Mouse (Mus musculus) ES-E14 (cell line): ENCODE data around the gene Chmp4b.

Experiments used
- CHD2 ChIP-seq: IDR thresholded peaks from 2 replicates; pipeline ENCODE4 v1.6.1; 2014; ENCODE audit warnings: mild to moderate bottlenecking, low read depth, low read length, inconsistent platforms
- MAFK ChIP-seq: IDR thresholded peaks from 2 replicates; pipeline ENCODE4 v1.6.1; 2014; ENCODE audit warnings: mild to moderate bottlenecking, low read depth, low read length, inconsistent platforms; ENCODE audit not compliant: insufficient read depth
- ZC3H11A ChIP-seq: IDR thresholded peaks from 2 replicates; pipeline ENCODE4 v1.6.1; 2012; ENCODE audit warnings: low read depth, mild to moderate bottlenecking, inconsistent platforms, low read length, borderline replicate concordance
- ZNF384 ChIP-seq: IDR thresholded peaks from 2 replicates; pipeline ENCODE4 v1.6.1; 2012; ENCODE audit warnings: low read depth, low read length, inconsistent platforms

DNA sequence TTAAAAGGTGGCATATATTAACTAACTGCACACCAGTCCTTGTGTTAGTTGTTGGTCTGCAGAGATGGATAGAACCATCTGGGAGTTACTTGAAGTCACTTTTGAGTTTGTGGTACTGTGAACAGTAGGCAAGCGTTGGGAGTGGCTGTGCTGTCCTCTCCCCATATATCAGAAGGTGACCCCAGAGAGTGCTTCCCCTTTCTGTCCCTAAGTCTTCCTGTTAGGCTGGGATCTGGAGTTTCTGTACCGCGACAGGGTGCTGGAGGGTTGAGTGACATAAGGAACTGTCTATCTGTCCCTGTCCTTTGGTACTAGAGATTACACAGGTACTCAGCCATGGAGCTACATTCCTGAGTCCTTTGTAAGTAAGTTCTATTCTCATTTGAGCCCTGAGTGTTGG is 35.3 kb downstream of the Chmp4b start:
- TF ChIP-seq CHD2 (no peak), ZC3H11A (no peak), ZNF384 (no peak), MAFK (no peak)
